Mouse (Mus musculus) gonadal fat pad, adult 2 months (tissue): ENCODE measurements around the gene D130040H23Rik. TPM values are rescaled to one million over a fixed set of nuclear protein-coding genes. Genes with fewer than 3 reads are reported as not detected.
"Not testable (repeated sequence)": the region's sequence is repeated elsewhere in the genome, so short reads cannot be mapped to it uniquely, and the experiment has no call there.

Experiments
- DNase-seq: peaks from one replicate; pipeline ENCODE4 v3.0.0-alpha.2; 2012; ENCODE audit warnings: low read depth
- polyA plus RNA-seq: library from polyadenylated mRNA; depleted of rRNA; stranded (reverse); fragments of >200 nt; gene quantifications from 2 replicates; pipeline ENCODE4 v1.2.3, GENCODE M21; 2012; rRNA removed

The D130040H23Rik gene
- polyA plus RNA-seq, result 0.27 and 0.41 TPM in 2 replicates

- no peak for DNase-seq
Observed at GRCm38 (mm10) chr8:69270386-69271202, at the start of gene D130040H23Rik. D130040H23Rik (plus strand) TSS chr8:69271080.

DNA sequence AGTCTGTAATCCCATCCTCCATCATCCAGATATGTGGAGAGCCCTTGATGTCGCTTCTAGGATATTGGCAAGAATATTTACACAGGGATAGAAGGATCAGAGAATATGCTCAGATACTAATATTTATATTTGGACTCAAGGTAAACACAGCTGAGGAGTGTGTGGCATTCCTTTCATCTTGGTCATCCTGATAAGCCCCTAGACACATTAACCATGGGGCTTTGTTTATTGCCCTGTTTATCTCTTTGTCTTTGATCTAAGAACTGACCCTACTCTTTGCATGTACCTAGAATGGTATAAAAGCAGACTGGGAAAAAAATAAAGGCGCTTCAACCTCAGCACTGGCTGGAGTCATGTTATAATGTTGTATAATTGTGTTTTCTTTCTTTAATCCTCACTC is 28.3 kb upstream of the D130040H23Rik start:
- DNase-seq, result no peak

- no peak for DNase-seq
Observed at GRCm38 (mm10) chr8:69268525-69268924, 2.4 kb upstream of the D130040H23Rik start.

DNA sequence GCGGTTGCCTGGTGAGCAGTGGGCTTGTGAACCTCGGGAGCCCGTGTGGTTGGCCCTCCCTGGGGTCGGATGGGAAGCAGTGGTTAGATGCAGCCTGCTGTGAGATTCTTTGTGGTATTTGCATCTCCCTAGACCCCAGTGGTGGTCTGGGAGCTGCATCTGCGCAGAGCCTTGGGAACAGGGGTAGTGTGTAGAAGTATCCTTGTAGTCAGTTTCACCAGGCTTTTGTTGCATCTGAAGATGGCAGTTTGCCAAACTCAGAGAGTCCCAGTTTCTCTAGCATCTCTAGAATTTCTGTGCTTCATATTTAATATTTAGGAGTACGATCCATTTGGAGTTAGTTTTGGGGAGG is 299 bp downstream of the D130040H23Rik start:
- DNase-seq, result no peak

DNA sequence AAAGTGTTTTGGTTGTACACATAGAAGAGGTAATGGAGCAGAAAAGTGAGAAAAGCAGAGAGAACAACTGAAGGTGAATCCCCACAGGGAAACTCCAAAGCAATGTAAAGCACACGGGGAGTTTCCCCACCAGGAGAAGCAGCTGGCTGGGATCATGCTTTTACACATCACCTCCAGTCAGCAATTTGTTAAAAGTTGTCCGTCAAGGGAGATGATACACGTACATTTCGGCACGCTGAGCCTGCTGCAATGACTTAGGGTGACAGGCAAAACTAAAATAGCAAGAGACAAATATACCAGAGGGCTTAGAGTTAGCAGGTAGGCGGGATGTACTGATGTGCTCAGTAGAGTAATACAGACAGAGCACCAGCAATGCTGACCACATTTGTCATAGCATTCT is 1.6 kb downstream of the D130040H23Rik start:
- DNase-seq, result no peak

GRCm38 (mm10) chr8:69324771-69325170 is 53.9 kb downstream of the D130040H23Rik start:
- DNase-seq, result no peak

- peak; percentile 4 for DNase-seq
Observed at GRCm38 (mm10) chr8:69328301-69329288, 57.7 kb downstream of the D130040H23Rik start.

DNA sequence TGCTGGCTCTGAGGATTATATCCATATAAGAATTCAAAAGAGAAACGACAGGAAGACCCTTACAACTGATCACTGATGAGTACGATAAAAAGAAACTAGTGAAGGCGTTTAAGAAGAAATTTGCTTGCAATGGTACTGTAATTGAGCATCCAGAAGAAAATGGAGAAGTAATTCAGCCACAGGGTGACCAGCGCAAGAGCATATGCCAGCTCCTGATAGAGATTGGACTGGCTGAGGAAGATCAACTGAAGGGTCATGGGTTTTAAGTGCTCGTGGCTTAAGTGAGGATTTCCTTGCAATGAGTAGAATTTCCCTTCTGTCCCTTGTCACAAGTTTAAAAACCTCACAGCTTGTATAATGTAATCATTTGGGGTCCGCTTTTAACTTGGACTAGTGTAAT is 58.4 kb downstream of the D130040H23Rik start:
- DNase-seq, result not testable (repeated sequence)

Other genes starting within 250 kb of the D130040H23Rik start
- gene Zfp930, start 62.0 kb upstream of the D130040H23Rik start, polyA plus RNA-seq, result 1.2 and 2.1 TPM in 2 replicates
- not detected in 2 replicates for gene Gm9495, start 182.5 kb downstream of the D130040H23Rik start, polyA plus RNA-seq